Mouse (Mus musculus) G1E (cell line): Measurements from ENCODE around the gene Gm9913.

Source experiments
- CTCF ChIP-seq: IDR thresholded peaks from 2 replicates; pipeline ENCODE4 v1.5.1; 2012; ENCODE audit warnings: low read depth, low read length, inconsistent platforms, mixed read lengths
- GATA1 ChIP-seq: IDR thresholded peaks from 2 replicates; pipeline ENCODE4 v1.6.1; 2012; ENCODE audit warnings: borderline replicate concordance, low read length, inconsistent platforms, mixed read lengths
- POLR2AphosphoS5 ChIP-seq: IDR thresholded peaks from 2 replicates; pipeline ENCODE4 v1.6.1; 2012; ENCODE audit warnings: low read depth, low read length, inconsistent platforms; ENCODE audit not compliant: insufficient replicate concordance

DNA sequence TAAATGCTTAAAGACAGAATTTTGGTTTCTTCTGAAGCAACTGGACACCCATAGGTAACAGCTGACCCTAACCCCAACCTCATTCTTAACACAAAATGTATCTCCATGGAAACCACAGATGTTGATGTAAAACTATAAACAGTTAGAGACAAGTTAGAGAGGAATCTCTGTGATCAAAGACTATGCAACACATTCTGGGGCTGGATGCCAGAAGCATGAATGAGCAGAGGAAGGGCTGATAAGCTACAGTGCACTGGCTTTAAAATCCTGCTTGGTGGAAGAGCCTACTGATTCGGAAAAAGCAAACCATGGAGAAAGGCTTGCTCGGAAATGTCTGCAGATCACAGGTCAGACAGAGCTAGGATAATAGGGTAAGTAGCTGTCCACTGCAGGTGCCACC is 31.7 kb upstream of the Gm9913 start:
- TF ChIP-seq CTCF, result no peak
- TF ChIP-seq GATA1, result no peak
- no peak for TF ChIP-seq POLR2AphosphoS5
